Mouse (Mus musculus) forebrain, embryonic 16.5 days (tissue): Measurements from ENCODE around the gene Adam12. TPM values are rescaled to one million over a fixed set of nuclear protein-coding genes. Genes with fewer than 3 reads are reported as not detected.

Experiments
- ATAC-seq: fragments of 200-750 bp; cut with Nextera tagmentation; 2 replicates; pipeline ENCODE4 v1.8.0; 2017; ENCODE audit warnings: mild to moderate bottlenecking, moderate library complexity
- H3K27ac ChIP-seq: fragments of 300-500 bp; sonication (generic); 2 replicates; pipeline ENCODE4 v1.5.1; 2014; ENCODE audit warnings: low read length, control low read depth
- H3K27me3 ChIP-seq: fragments of 300-500 bp; sonication (generic); replicated peaks from 2 replicates; pipeline ENCODE4 v1.6.1; 2014; ENCODE audit warnings: low read length; ENCODE audit not compliant: control insufficient read depth, insufficient read depth
- H3K36me3 ChIP-seq: fragments of 300-500 bp; sonication (generic); 2 replicates; pipeline ENCODE4 v1.6.1; 2014; ENCODE audit not compliant: control insufficient read depth, insufficient read depth
- H3K4me1 ChIP-seq: fragments of 300-500 bp; sonication (generic); replicated peaks from 2 replicates; pipeline ENCODE4 v1.6.1; 2014; ENCODE audit warnings: low read length; ENCODE audit not compliant: control insufficient read depth, insufficient read depth
- H3K4me2 ChIP-seq: fragments of 300-500 bp; sonication (generic); 2 replicates; pipeline ENCODE4 v1.6.1; 2014; ENCODE audit warnings: mild to moderate bottlenecking, low read length, control low read depth
- H3K4me3 ChIP-seq: fragments of 300-500 bp; sonication (generic); replicated peaks from 2 replicates; pipeline ENCODE4 v1.5.1; 2014; ENCODE audit warnings: mild to moderate bottlenecking, low read length, control low read depth
- H3K9ac ChIP-seq: fragments of 300-500 bp; sonication (generic); replicated peaks from 2 replicates; pipeline ENCODE4 v1.6.1; 2014; ENCODE audit warnings: low read depth, low read length, control low read depth
- H3K9me3 ChIP-seq: fragments of 300-500 bp; sonication (generic); 2 replicates; pipeline ENCODE4 v1.6.1; 2016; ENCODE audit warnings: low read length; ENCODE audit not compliant: control insufficient read depth
- WGBS: fragments of 180-500 bp; shearing (Covaris S2); extraction: QIAGEN DNeasy Blood & Tissue Kit; methylation state at CpG from one replicate; pipeline ENCODE4 v1.1.7; 2014; 5-methylcytosine and 5-hydroxymethylcytosine counted together
- polyA plus RNA-seq: library from polyadenylated mRNA; unstranded; fragments of >200 nt; fragmentation: Nextera tagmentation; extraction: Ambion mirVana; gene quantifications from 2 replicates; pipeline ENCODE4 v1.2.1, GENCODE M21; 2015

Adam12 gene
- polyA plus RNA-seq, 1 experiment from 2014 or later: 2.2 TPM

GRCm38 (mm10) chr7:134246624-134247023 lies 14.7 kb upstream of the Adam12 start:
- no peaks in the 10 kb centered on the region for H3K36me3 ChIP-seq
- H3K27ac ChIP-seq: no peak overlapping the region
- ATAC-seq: no peak
- no peak overlapping the region for H3K4me2 ChIP-seq
- H3K9me3 ChIP-seq: no peaks in the 10 kb centered on the region
- H3K27me3 ChIP-seq: no peaks in the 10 kb centered on the region; the same call in 1 of the 2 replicates
- 24% methylated on average over 5 of the region's 5 CpGs for WGBS
- H3K9ac ChIP-seq: no peak overlapping the region
- H3K4me3 ChIP-seq: no peak overlapping the region
- no peaks in the 10 kb centered on the region for H3K4me1 ChIP-seq

- Histone ChIP-seq H3K4me1 (no peaks in the 10 kb centered on the region), H3K4me2 (no peak overlapping the region), H3K27ac (no peak overlapping the region), H3K4me3 (no peak overlapping the region), H3K9me3 (no peaks in the 10 kb centered on the region), H3K36me3 (no peaks in the 10 kb centered on the region), H3K27me3 (no peaks in the 10 kb centered on the region; the same call in 1 of the 2 replicates), H3K9ac (no peak overlapping the region)
- WGBS: 90% methylated on average over 1 of the region's 1 CpGs
- ATAC-seq: no peak
Observed at GRCm38 (mm10) chr7:134242773-134243172, 10.8 kb upstream of the Adam12 start.

GRCm38 (mm10) chr7:134241212-134241611 lies 9.3 kb upstream of the Adam12 start:
- no peak overlapping the region for H3K4me3 ChIP-seq

GRCm38 (mm10) chr7:134240579-134240978 lies 8.6 kb upstream of the Adam12 start:
- Histone ChIP-seq H3K36me3 (no peaks in the 10 kb centered on the region), H3K4me3 (no peak overlapping the region), H3K27me3 (no peaks in the 10 kb centered on the region; the same call in 1 of the 2 replicates), H3K4me2 (no peak overlapping the region), H3K27ac (no peak overlapping the region), H3K9me3 (no peaks in the 10 kb centered on the region), H3K4me1 (no peaks in the 10 kb centered on the region), H3K9ac (no peak overlapping the region)
- ATAC-seq: no peak
- WGBS: 94% methylated on average over 1 of the region's 1 CpGs

More at GRCm38 (mm10) chr7:134241212-134241611, 9.3 kb upstream of the Adam12 start:
- 80% methylated on average over 4 of the region's 4 CpGs for WGBS
- no peak overlapping the region for H3K27ac ChIP-seq
- no peak overlapping the region for H3K4me2 ChIP-seq
- H3K9me3 ChIP-seq: no peaks in the 10 kb centered on the region
- H3K36me3 ChIP-seq: no peaks in the 10 kb centered on the region
- ATAC-seq: no peak
- H3K27me3 ChIP-seq: no peaks in the 10 kb centered on the region; the same call in 1 of the 2 replicates
- no peaks in the 10 kb centered on the region for H3K4me1 ChIP-seq
- no peak overlapping the region for H3K9ac ChIP-seq

GRCm38 (mm10) chr7:134238863-134239262 lies 6.9 kb upstream of the Adam12 start:
- no peak overlapping the region for H3K4me2 ChIP-seq
- no peak overlapping the region for H3K9ac ChIP-seq
- H3K36me3 ChIP-seq: no peaks in the 10 kb centered on the region
- no peaks in the 10 kb centered on the region for H3K4me1 ChIP-seq
- H3K27me3 ChIP-seq: no peaks in the 10 kb centered on the region; the same call in 1 of the 2 replicates
- ATAC-seq: no peak
- H3K27ac ChIP-seq: no peak overlapping the region
- H3K4me3 ChIP-seq: no peak overlapping the region
- WGBS: 96% methylated on average over 3 of the region's 3 CpGs
- no peaks in the 10 kb centered on the region for H3K9me3 ChIP-seq

- no peaks in the 10 kb centered on the region for H3K36me3 ChIP-seq
- no peak overlapping the region for H3K27ac ChIP-seq
- no peak overlapping the region for H3K4me3 ChIP-seq
- ATAC-seq: no peak
- WGBS: 79% methylated on average over 2 of the region's 2 CpGs
- H3K27me3 ChIP-seq: no peaks in the 10 kb centered on the region
- H3K4me1 ChIP-seq: no peaks in the 10 kb centered on the region
- no peaks in the 10 kb centered on the region for H3K9me3 ChIP-seq
- H3K9ac ChIP-seq: no peak overlapping the region
- no peak overlapping the region for H3K4me2 ChIP-seq
Observed at GRCm38 (mm10) chr7:134237356-134237755, 5.4 kb upstream of the Adam12 start.

GRCm38 (mm10) chr7:134236727-134237126 lies 4.8 kb upstream of the Adam12 start:
- H3K4me2 ChIP-seq: no peak overlapping the region
- no peaks in the 10 kb centered on the region for H3K36me3 ChIP-seq
- H3K9ac ChIP-seq: no peak overlapping the region
- H3K4me3 ChIP-seq: no peak overlapping the region
- no peaks in the 10 kb centered on the region for H3K4me1 ChIP-seq
- no peak for ATAC-seq
- H3K9me3 ChIP-seq: no peaks in the 10 kb centered on the region
- no peaks in the 10 kb centered on the region for H3K27me3 ChIP-seq
- no peak overlapping the region for H3K27ac ChIP-seq

GRCm38 (mm10) chr7:134235552-134235951 lies 3.6 kb upstream of the Adam12 start:
- 81% methylated on average over 2 of the region's 2 CpGs for WGBS
- no peaks in the 10 kb centered on the region for H3K36me3 ChIP-seq

GRCm38 (mm10) chr7:134230708-134231107 lies 1.2 kb downstream of the Adam12 start:
- Histone ChIP-seq H3K9me3 (no peaks in the 10 kb centered on the region), H3K27me3 (peaks cover 3% of the 10 kb centered on the region; the same call in 1 of the 2 replicates), H3K27ac (no peak overlapping the region), H3K4me3 (no peak overlapping the region), H3K4me1 (peaks cover 5% of the 10 kb centered on the region), H3K36me3 (no peaks in the 10 kb centered on the region), H3K9ac (no peak overlapping the region), H3K4me2 (no peak overlapping the region)
- no peak for ATAC-seq
- 88% methylated on average over 3 of the region's 3 CpGs for WGBS

More at GRCm38 (mm10) chr7:134235552-134235951, 3.6 kb upstream of the Adam12 start:
- ATAC-seq: no peak
- Histone ChIP-seq H3K4me3 (no peak overlapping the region), H3K27me3 (no peaks in the 10 kb centered on the region), H3K9ac (no peak overlapping the region), H3K9me3 (no peaks in the 10 kb centered on the region), H3K4me1 (no peaks in the 10 kb centered on the region), H3K27ac (no peak overlapping the region), H3K4me2 (no peak overlapping the region)

- Histone ChIP-seq H3K9me3 (no peaks in the 10 kb centered on the region), H3K4me3 (no peak overlapping the region), H3K27me3 (peaks cover 3% of the 10 kb centered on the region; the same call in 1 of the 2 replicates), H3K9ac (no peak overlapping the region), H3K36me3 (no peaks in the 10 kb centered on the region), H3K4me1 (peaks cover 10% of the 10 kb centered on the region), H3K4me2 (no peak overlapping the region), H3K27ac (no peak overlapping the region)
- ATAC-seq: no peak
- 89% methylated on average over 2 of the region's 2 CpGs for WGBS
Observed at GRCm38 (mm10) chr7:134229899-134230298, 2.0 kb downstream of the Adam12 start.
